Mouse (Mus musculus): ENCODE data around the gene Frmd5.

DNA sequence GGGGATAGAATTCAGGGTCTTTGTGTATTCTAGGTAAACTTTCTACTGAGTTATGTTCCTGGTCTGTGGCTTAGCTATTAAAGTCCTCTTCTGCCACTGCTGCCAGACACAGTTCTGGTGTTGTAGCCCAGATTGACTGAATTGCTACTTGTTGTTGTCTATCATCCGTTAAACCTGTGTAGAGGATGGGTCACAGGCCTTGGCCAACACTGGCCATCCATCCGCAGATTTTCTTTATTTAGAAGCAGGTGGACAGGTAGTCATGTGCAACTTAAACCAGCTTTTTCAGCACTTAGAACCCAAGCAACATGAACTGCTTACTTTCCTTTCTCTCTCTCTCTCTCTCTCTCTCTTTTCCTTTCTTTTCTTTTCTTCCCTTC lies 298.9 kb downstream of the Frmd5 start:
- TF ChIP-seq CTCF (IDR thresholded peaks at IDR 0.05; ENCODE audit: extremely low read depth, insufficient read length, insufficient replicate concordance, low read depth, low read length) (no peak), POLR2A (IDR thresholded peaks at IDR 0.05; ENCODE audit: low read depth, low read length) (no peak)
